Mouse (Mus musculus) bone marrow macrophage, adult 2 months (primary cell): ENCODE measurements at regions not wholly inside any gene's neighbourhood (a gene's known extent, or its start where the extent isn't known, plus 50 kb on each side); places are given as distances from the start of the nearest gene placed in this dataset.

Experiments
- H3K27ac ChIP-seq: 2 replicates; pipeline ENCODE4 v1.5.1; 2012; ENCODE audit warnings: low read depth, low read length; ENCODE audit not compliant: insufficient read depth
- H3K4me1 ChIP-seq: 2 replicates; pipeline ENCODE4 v1.6.1; 2012; ENCODE audit warnings: low read length; ENCODE audit not compliant: control insufficient read depth, insufficient read depth
- H3K4me3 ChIP-seq: 2 replicates; pipeline ENCODE4 v1.5.1; 2012; ENCODE audit warnings: mild to moderate bottlenecking, low read length, moderate library complexity; ENCODE audit not compliant: insufficient read depth
- CTCF ChIP-seq: IDR thresholded peaks from 2 replicates; pipeline ENCODE4 v1.5.1; 2012; ENCODE audit warnings: low read depth, mild to moderate bottlenecking, low read length, moderate library complexity
- POLR2A ChIP-seq: IDR thresholded peaks from 2 replicates; pipeline ENCODE4 v1.6.1; 2012; ENCODE audit warnings: mild to moderate bottlenecking, low read depth, low read length, borderline replicate concordance

GRCm38 (mm10) chr17:72993134-72993533 lies 75.0 kb downstream of the Lbh start:
- no peaks in the 10 kb centered on the region for H3K4me1 ChIP-seq
- TF ChIP-seq POLR2A: no peak
- TF ChIP-seq CTCF: no peak
- no peak overlapping the region for H3K27ac ChIP-seq
- H3K4me3 ChIP-seq: no peak overlapping the region

- H3K27ac ChIP-seq: no peak overlapping the region
- no peaks in the 10 kb centered on the region for H3K4me1 ChIP-seq
- TF ChIP-seq CTCF (no peak), POLR2A (no peak)
- no peak overlapping the region for H3K4me3 ChIP-seq
Observed at GRCm38 (mm10) chr17:72993626-72994025, 75.5 kb downstream of the Lbh start.

- Histone ChIP-seq H3K4me1 (no peaks in the 10 kb centered on the region), H3K4me3 (no peak overlapping the region), H3K27ac (no peak overlapping the region)
- TF ChIP-seq CTCF: no peak
- no peak for TF ChIP-seq POLR2A
Observed at GRCm38 (mm10) chr17:72996539-72996938, 78.4 kb downstream of the Lbh start.

DNA sequence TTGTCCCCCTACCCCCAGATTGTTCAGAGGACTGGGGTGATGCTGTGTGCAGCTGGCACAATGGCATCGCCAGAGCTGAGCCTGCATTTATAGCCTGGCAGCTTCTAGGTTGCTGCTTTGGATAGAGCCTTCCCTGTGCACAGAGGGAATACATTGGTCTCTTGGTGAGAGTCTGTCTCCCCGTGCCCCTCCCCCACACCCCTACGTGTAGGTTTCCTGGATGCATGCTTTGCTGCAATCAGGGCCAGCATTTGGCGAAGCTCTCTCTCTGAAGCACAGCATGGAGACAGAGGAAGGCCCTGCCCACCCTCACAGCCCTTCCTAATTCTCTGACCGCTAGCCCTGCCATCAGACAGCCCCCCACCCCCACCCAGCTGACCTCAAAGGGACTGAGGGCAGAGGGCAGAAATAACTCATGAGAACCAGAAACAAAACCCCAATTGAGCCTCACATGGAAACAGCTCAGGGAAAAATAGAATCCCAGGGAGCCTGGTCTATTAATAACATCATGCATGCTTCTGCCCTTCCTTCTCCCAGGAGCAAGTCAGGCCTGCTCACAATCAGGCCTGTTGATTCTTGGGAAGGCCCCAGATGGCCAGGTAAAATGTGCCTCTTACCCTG lies 79.3 kb downstream of the Lbh start:
- no peak for TF ChIP-seq POLR2A
- TF ChIP-seq CTCF: no peak
- H3K4me3 ChIP-seq: no peak overlapping the region
- H3K27ac ChIP-seq: no peak overlapping the region
- H3K4me1 ChIP-seq: no peaks in the 10 kb centered on the region

GRCm38 (mm10) chr17:73005100-73005499 lies 87.0 kb downstream of the Lbh start:
- TF ChIP-seq POLR2A: no peak
- no peak for TF ChIP-seq CTCF
- Histone ChIP-seq H3K4me3 (no peak overlapping the region), H3K4me1 (peaks cover 5% of the 10 kb centered on the region), H3K27ac (no peak overlapping the region)

DNA sequence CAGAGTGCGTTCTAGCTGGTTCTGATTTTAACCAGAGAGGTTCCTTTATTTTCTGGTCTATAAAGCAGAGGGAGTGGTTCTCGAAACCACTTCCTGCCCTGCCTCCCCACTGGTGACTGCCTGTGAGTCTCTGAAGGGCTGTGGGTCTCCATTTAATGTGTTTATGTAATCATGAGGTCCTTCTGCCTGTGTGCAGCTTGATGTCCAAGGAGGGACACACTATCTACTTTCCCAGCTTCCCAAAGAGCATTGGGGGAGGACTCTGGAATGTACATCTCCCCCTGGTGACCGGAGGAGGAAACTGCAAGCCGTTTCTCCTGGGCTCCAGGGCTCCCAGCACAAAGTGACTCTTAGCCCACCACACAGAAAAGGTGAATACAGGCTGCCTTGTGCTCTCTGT lies 90.8 kb downstream of the Lbh start:
- TF ChIP-seq CTCF (peak; percentile 87), POLR2A (no peak)
- Histone ChIP-seq H3K27ac (0 out of 2 replicates have a peak overlapping the region, but pooled peaks have one; percentile 21), H3K4me3 (no peak overlapping the region)

GRCm38 (mm10) chr17:73009962-73010361 lies 91.9 kb downstream of the Lbh start:
- TF ChIP-seq CTCF: no peak
- no peak for TF ChIP-seq POLR2A
- Histone ChIP-seq H3K4me3 (no peak overlapping the region), H3K27ac (no peak overlapping the region), H3K4me1 (peaks cover 5% of the 10 kb centered on the region)

More for the DNA sequence above, 90.8 kb downstream of the Lbh start:
- peaks cover 5% of the 10 kb centered on the region for H3K4me1 ChIP-seq

DNA sequence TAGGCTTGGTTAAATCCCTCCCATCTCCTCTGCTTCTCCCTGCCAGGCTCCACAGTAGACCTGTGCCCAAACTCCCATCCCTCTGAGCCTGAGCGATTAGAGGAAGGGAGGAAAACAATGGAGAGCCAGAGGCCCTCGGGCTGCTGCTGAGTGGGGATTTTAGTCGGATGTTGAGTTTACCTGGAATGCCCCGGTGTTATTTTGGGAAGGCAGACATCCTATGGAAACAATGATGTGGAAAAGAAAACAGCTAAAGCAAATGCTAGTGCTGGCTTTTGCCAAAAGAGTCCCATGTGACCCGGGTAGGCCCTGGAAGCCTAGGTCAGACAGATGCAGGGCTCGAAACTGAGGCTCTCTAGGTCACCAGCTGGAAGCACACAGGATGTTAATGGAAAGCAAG lies 94.3 kb downstream of the Lbh start:
- Histone ChIP-seq H3K4me3 (no peak overlapping the region), H3K4me1 (peaks cover 5% of the 10 kb centered on the region), H3K27ac (no peak overlapping the region)
- TF ChIP-seq POLR2A: no peak
- no peak for TF ChIP-seq CTCF

DNA sequence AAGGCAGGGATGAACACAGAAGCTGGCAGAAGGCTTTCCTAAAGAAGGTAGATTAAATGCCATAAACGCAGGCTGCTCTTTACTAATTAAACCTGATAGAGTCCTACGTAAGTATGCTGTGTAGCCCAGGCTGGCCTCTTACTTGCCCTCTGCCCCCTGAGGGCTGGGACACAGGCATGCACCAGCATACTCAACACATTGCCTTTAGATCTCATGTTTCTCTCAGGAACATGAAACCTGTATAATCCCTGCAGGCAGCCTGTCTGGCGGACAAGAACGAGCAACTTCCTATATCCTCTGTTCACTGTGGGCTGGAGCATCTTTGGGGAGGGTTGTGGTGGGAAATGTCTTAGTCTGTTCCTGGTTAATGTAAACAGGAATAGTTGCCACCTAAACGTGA lies 94.8 kb upstream of the Lclat1 start:
- TF ChIP-seq CTCF: no peak
- TF ChIP-seq POLR2A: no peak
- Histone ChIP-seq H3K4me3 (no peak overlapping the region), H3K27ac (no peak overlapping the region), H3K4me1 (peaks cover 5% of the 10 kb centered on the region)

GRCm38 (mm10) chr17:73014090-73014853 lies 93.5 kb upstream of the Lclat1 start:
- no peaks in the 10 kb centered on the region for H3K4me1 ChIP-seq
- H3K4me3 ChIP-seq: no peak overlapping the region
- no peak for TF ChIP-seq CTCF
- TF ChIP-seq POLR2A: no peak

DNA sequence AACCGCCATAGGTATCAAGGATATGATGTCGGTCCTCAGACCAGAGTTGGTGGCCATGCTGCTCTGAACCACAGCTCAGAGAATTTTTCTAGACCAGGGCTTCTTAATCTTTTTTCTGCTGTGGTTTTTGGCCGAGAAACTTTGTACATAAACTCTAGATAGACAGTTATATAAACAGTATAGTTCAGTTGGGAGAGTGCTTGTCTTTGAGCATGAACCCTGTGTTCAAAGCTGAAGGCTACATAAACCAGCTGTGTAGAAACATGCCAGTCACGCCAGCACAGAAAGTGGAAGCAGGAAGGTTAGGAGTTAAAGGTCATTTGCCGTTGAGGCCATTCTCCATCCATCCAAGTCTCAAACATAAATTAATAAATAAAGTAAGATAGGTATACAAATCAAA lies 90.6 kb upstream of the Lclat1 start:
- H3K27ac ChIP-seq: no peak overlapping the region
- TF ChIP-seq POLR2A (no peak), CTCF (no peak)
- no peak overlapping the region for H3K4me3 ChIP-seq
- H3K4me1 ChIP-seq: no peaks in the 10 kb centered on the region

More at GRCm38 (mm10) chr17:73014090-73014853, 93.5 kb upstream of the Lclat1 start:
- H3K27ac ChIP-seq: no peak overlapping the region
